Mouse (Mus musculus) forelimb bud, embryonic 11.5 days (tissue): ENCODE measurements around the gene 1700012A03Rik.

Experiments used
- DNase-seq: peaks from one replicate; pipeline ENCODE4 v3.0.0-alpha.2; 2012; ENCODE audit warnings: low read depth, low spot score

The 1700012A03Rik gene

GRCm38 (mm10) chr6:32049951-32050345 lies at the start of gene 1700012A03Rik:
Gene 1700012A03Rik (plus strand): TSS chr6:32050246.
- no peak for DNase-seq

- DNase-seq: no peak
Measured at GRCm38 (mm10) chr6:32004228-32004627, 45.8 kb upstream of the 1700012A03Rik start.

DNA sequence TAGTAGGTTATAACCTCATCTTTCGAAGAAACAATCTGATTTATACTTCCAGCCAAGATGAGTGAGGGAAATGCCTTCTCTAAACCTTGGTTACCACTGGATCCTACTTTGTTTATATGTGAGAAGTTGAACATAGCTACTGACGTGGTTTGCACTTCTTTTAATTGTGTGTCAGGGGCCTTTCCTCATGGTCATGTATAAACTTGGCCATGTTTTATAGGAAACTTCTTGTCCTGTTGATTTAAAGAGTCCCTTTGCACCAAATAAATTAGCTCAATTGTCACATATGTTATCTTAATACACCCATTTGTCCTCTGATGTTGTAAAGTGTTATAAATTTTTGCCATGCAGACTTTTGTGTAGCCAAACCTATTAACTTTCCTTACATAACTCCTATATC lies 44.1 kb upstream of the 1700012A03Rik start:
- no peak for DNase-seq

GRCm38 (mm10) chr6:32006382-32006781 lies 43.7 kb upstream of the 1700012A03Rik start:
- no peak for DNase-seq

GRCm38 (mm10) chr6:32007336-32007735 lies 42.7 kb upstream of the 1700012A03Rik start:
- no peak for DNase-seq

GRCm38 (mm10) chr6:32016841-32017240 lies 33.2 kb upstream of the 1700012A03Rik start:
- no peak for DNase-seq

DNA sequence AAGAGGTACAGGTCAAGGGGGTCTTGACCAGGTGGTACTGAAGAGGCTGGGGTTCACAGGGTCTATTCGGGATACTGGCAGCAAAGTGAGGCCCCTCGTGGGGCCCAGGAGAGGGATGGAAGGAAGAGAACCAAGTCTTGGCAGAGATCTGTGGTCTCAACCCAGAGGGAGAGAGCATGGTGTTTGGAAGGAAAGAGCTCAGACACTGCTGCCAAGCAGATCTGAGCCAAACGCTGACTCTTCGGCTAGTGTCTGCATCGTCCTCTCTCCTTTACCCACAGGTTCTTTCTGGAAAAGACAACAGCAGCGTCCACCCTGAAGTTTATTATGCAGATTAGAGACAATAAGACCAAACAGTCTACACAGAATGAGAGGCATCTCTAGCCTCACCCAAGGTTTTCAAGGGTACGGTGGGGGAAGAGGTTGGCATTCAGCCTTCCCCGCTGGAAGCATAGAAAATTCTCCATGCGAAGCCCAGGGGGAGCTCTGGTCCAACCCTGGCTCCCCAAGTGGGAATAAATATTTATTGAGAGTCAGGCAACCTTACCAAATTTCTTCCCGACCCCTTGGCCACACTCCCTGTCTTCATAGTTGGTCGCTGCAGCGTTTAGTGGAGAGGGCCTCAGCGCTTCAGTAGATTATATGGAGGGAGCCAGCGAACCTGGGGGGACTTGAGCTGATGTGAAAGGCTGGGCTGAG lies 32.5 kb upstream of the 1700012A03Rik start:
- DNase-seq: no peak

DNA sequence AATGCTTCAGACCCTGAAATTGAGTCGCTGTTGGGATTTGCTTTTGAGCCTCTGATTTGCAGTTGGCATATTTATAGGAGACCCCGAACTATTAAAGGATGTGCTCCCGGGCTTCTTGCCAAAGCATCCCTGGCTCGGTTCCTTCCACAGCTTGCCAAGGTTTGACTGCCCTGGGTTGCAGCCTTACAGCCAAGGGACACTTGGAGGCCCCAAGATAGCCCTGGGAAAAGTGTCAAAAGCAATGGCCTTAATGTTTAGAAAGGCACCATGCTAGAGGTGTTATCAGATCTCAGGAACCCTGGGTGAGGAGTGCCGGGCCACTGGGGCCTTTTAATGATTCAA lies 32.0 kb upstream of the 1700012A03Rik start:
- no peak for DNase-seq

GRCm38 (mm10) chr6:32021853-32022536 lies 28.1 kb upstream of the 1700012A03Rik start:
- no peak for DNase-seq

DNA sequence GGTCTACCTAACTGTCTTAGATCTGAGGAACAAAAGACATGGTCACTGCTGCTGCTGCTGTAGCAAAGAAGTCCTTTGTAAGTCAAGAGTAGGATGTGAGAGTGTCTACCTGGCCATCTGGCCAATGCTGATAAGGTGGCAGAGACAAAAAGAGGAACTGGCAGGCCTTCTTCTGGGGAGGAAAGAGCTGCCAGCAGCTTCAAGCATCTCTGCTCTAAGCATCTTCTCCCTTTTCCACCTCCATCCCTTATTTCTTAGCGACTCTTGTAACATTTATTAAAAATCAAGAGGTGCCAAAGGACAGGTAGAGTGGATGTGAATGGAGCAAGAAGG lies 27.5 kb upstream of the 1700012A03Rik start:
- no peak for DNase-seq

- DNase-seq: no peak
Measured at GRCm38 (mm10) chr6:32028228-32029009, 21.6 kb upstream of the 1700012A03Rik start.

DNA sequence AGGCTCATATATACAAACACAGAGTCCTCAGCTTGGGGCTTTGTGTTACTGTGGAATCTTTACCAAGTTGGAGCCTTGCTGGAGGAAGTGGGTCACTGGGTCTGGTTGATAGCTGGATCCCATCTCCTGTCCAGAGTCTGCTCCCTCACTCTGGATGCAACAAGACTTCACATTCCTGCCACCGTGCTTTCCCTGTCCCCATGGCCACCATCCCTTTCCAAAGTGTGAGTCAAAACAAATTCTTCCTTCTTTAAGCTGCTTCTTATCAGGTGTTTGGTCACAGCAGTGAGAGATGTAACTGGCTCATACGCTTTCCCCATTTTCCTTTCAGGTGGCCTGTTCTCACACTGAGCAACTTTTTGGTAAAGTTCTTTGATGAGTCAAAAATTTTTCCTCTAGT lies 15.8 kb upstream of the 1700012A03Rik start:
- DNase-seq: no peak

DNA sequence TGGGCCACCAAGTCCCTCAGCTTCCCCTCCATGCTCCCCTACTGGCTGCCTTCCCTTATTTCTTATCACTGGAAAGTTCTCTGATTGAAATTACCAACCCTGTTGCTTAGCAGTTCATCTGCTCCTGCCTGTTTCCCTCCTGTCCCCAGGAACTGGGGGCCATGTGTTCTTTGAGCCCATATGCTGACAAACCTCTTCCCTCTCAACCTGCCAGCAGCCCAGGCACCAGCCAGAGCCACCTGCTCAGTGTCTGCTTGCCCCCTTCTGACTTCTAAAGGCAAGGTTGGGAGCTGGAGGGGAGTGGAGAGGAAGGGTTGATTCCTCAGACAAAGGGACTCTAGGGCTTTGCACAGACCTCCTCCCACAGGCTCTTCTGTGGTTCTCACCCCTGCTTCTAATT lies 4.7 kb upstream of the 1700012A03Rik start:
- DNase-seq: no peak

GRCm38 (mm10) chr6:32049256-32049950 lies 643 bp upstream of the 1700012A03Rik start:
- no peak for DNase-seq

DNA sequence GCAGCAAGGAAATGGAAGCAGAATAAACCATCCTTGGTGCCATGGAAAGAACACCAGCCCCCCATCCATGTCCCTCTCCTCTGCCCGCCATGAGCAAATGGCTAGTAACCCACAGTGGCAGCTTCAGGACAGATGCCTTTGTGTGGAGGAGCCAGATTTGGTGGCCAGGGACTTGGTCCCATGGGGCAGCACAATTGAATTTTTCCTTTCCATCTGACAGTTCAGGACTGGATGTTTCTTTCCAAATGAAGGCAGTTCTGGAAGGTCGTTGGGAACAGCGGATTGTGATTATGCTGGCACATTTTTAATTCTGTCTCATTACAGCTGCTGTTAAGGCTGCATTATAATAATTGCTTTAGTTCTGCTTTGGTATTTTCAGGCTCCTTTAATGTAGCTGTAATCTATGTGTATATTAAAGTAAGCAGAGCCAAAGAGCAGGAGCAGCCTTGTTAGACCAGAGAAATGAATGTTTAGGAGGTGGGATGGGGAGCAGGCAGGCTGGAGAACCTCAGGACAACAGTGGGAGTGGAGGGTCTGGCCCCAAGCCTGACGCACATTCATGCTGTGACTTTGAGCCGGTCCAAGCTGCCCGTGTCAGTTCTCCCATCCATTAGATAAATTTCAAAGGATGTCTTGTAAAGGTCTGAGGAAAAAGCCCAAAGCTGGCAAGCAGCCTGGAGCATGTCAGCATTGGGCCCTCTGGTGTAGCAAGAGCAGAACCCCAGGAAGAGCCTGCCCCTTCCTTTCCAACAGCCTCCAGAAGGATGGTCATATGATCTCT lies 2.3 kb downstream of the 1700012A03Rik start:
- no peak for DNase-seq

DNA sequence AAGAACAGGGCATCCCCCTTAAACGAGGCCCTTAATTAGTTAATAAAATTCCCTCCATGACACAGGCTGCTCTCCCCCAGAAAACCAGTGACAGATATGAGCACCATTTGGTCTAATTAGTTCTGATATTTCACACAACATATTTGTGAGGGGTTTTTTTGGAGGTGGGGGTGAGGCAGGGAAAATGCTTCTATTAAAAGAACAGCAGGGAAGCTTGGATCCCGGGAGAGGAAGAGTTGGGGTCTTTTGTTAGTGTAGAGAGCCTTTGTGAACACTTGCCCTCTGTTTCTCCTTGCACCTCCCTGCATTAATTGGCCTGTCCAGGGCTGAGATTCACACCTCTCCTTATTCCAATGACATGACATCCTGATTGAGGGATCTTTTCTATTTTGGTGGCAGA lies 6.5 kb downstream of the 1700012A03Rik start:
- DNase-seq: no peak

GRCm38 (mm10) chr6:32058571-32058970 lies 8.5 kb downstream of the 1700012A03Rik start:
- DNase-seq: no peak

DNA sequence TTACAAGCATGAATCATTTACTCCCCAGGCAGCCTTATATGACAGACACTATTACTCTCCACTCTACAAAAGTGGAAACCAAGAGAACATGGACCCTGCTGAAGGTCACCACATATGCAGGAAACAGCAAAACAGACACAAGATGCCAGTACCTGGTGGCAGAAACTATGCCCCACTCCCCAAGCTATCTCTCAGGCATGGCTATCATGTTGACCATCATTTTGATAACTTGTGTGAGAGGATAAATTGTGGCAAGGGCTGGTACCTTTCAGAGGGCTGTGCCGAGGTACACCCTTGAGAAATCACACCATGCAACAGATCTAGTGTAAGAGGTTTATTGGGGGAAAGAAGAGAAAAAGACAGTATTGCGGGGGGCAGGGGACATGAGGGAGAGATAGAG lies 10.6 kb downstream of the 1700012A03Rik start:
- no peak for DNase-seq

GRCm38 (mm10) chr6:32061266-32061665 lies 11.2 kb downstream of the 1700012A03Rik start:
- DNase-seq: no peak

- no peak for DNase-seq
Measured at GRCm38 (mm10) chr6:32065789-32066510, 15.9 kb downstream of the 1700012A03Rik start.

GRCm38 (mm10) chr6:32072161-32072560 lies 22.1 kb downstream of the 1700012A03Rik start:
- no peak for DNase-seq
